Mouse (Mus musculus) limb, embryonic 13.5 days (tissue): ENCODE results near the gene Cog5. TPM values are rescaled to one million over a fixed set of nuclear protein-coding genes. Genes with fewer than 3 reads are reported as not detected.

Source experiments
- ATAC-seq: fragments of 200-750 bp; cut with Nextera tagmentation; 2 replicates; pipeline ENCODE4 v1.8.0; 2017; ENCODE audit warnings: low read depth, moderate number of reproducible peaks, moderate TSS enrichment; ENCODE audit not compliant: low FRiP score
- H3K27ac ChIP-seq: fragments of 300-500 bp; sonication (generic); 2 replicates; pipeline ENCODE4 v1.5.1; 2015; ENCODE audit warnings: inconsistent platforms, mild to moderate bottlenecking, moderate library complexity
- H3K27me3 ChIP-seq: fragments of 300-500 bp; sonication (generic); 2 replicates; pipeline ENCODE4 v1.6.1; 2015; ENCODE audit warnings: mild to moderate bottlenecking, inconsistent platforms
- H3K36me3 ChIP-seq: fragments of 300-500 bp; sonication (generic); 2 replicates; pipeline ENCODE4 v1.6.1; 2015; ENCODE audit warnings: inconsistent platforms, mild to moderate bottlenecking, moderate library complexity
- H3K4me1 ChIP-seq: fragments of 300-500 bp; sonication (generic); 2 replicates; pipeline ENCODE4 v1.6.1; 2015; ENCODE audit warnings: inconsistent platforms
- H3K4me2 ChIP-seq: fragments of 300-500 bp; sonication (generic); replicated peaks from 2 replicates; pipeline ENCODE4 v1.6.1; 2015; ENCODE audit warnings: inconsistent platforms, mild to moderate bottlenecking, moderate library complexity
- H3K4me3 ChIP-seq: fragments of 300-500 bp; sonication (generic); 2 replicates; pipeline ENCODE4 v1.5.1; 2015; ENCODE audit warnings: moderate library complexity, mild to moderate bottlenecking, inconsistent platforms
- H3K9ac ChIP-seq: fragments of 300-500 bp; sonication (generic); 2 replicates; pipeline ENCODE4 v1.6.1; 2015; ENCODE audit warnings: mild to moderate bottlenecking, inconsistent platforms
- H3K9me3 ChIP-seq: fragments of 300-500 bp; sonication (generic); 2 replicates; pipeline ENCODE4 v1.6.1; 2016; ENCODE audit warnings: inconsistent platforms
- WGBS: fragments of 180-500 bp; shearing (Covaris S2); methylation state at CpG from one replicate; pipeline ENCODE4 v1.1.7; 2015; 5-methylcytosine and 5-hydroxymethylcytosine counted together
- polyA plus RNA-seq: library from polyadenylated mRNA; unstranded; fragments of >200 nt; fragmentation: Nextera tagmentation; extraction: Ambion mirVana; gene quantifications from 2 replicates; pipeline ENCODE4 v1.2.1, GENCODE M21; 2015

Gene Cog5
- polyA plus RNA-seq, 1 experiment from 2014 or later: 36.1 TPM

GRCm38 (mm10) chr12:31949193-31949741 is 294.6 kb downstream of the Cog5 start:
- WGBS: under 1% methylated on average over 45 of the region's 58 CpGs

GRCm38 (mm10) chr12:31949759-31950658 is 295.3 kb downstream of the Cog5 start, which contains the start of gene Hbp1:
Hbp1 (minus strand) TSS chr12:31950535.
- WGBS: 0% methylated on average over 49 of the region's 71 CpGs
- H3K27ac ChIP-seq: peak within 1 kb of the TSS; percentile 99
- H3K36me3 ChIP-seq: no peaks in the 10 kb centered on the region
- peak within 1 kb of the TSS; percentile 82 for H3K4me3 ChIP-seq
- peak; percentile 96 for ATAC-seq
- H3K9me3 ChIP-seq: no peaks in the 10 kb centered on the region
- H3K4me1 ChIP-seq: peaks cover 9% of the 10 kb centered on the region; the same call in 1 of the 2 replicates
- H3K9ac ChIP-seq: peak within 1 kb of the TSS; percentile 93
- H3K27me3 ChIP-seq: no peaks in the 10 kb centered on the region
- H3K4me2 ChIP-seq: peak within 1 kb of the TSS; percentile 70

More at GRCm38 (mm10) chr12:31949193-31949741, 294.6 kb downstream of the Cog5 start:
- peak overlapping the region; percentile 93 for H3K9ac ChIP-seq
- H3K4me1 ChIP-seq: peaks cover 9% of the 10 kb centered on the region; the same call in 1 of the 2 replicates
- peak overlapping the region; percentile 70 for H3K4me2 ChIP-seq
- H3K27me3 ChIP-seq: no peaks in the 10 kb centered on the region
- ATAC-seq: peak; percentile 66
- H3K9me3 ChIP-seq: no peaks in the 10 kb centered on the region
- H3K4me3 ChIP-seq: peak overlapping the region; percentile 82
- H3K27ac ChIP-seq: peak overlapping the region; percentile 99
- no peaks in the 10 kb centered on the region for H3K36me3 ChIP-seq

GRCm38 (mm10) chr12:31950659-31951031 is 296.0 kb downstream of the Cog5 start:
- Histone ChIP-seq H3K9me3 (no peaks in the 10 kb centered on the region), H3K4me3 (peak overlapping the region; percentile 53), H3K27ac (peak overlapping the region; percentile 34; the same call in 1 of the 2 replicates), H3K27me3 (no peaks in the 10 kb centered on the region), H3K4me2 (peak overlapping the region; percentile 69), H3K4me1 (peaks cover 9% of the 10 kb centered on the region; the same call in 1 of the 2 replicates), H3K36me3 (no peaks in the 10 kb centered on the region), H3K9ac (peak overlapping the region; percentile 63; the same call in 1 of the 2 replicates)
- WGBS: 5% methylated on average over 9 of the region's 9 CpGs
- ATAC-seq: no peak

GRCm38 (mm10) chr12:31955843-31956242 is 301.2 kb downstream of the Cog5 start:
- Histone ChIP-seq H3K4me3 (no peak overlapping the region), H3K4me2 (no peak overlapping the region), H3K27ac (no peak overlapping the region), H3K9me3 (no peaks in the 10 kb centered on the region), H3K27me3 (no peaks in the 10 kb centered on the region), H3K36me3 (no peaks in the 10 kb centered on the region), H3K9ac (no peak overlapping the region), H3K4me1 (peaks cover 4% of the 10 kb centered on the region; the same call in 1 of the 2 replicates)
- ATAC-seq: no peak
- 81% methylated on average over 4 of the region's 4 CpGs for WGBS

- H3K27ac ChIP-seq: no peak overlapping the region
- no peak for ATAC-seq
- H3K27me3 ChIP-seq: no peaks in the 10 kb centered on the region
- 79% methylated on average over 6 of the region's 6 CpGs for whole genome bisulfite sequencing
- no peak overlapping the region for H3K9ac ChIP-seq
- H3K4me1 ChIP-seq: peaks cover 12% of the 10 kb centered on the region; the same call in 1 of the 2 replicates
- H3K36me3 ChIP-seq: no peaks in the 10 kb centered on the region
- H3K9me3 ChIP-seq: no peaks in the 10 kb centered on the region
- H3K4me3 ChIP-seq: no peak overlapping the region
- H3K4me2 ChIP-seq: no peak overlapping the region
These were observed 309.4 kb downstream of the Cog5 start for GRCm38 (mm10) chr12:31964074-31964473.

GRCm38 (mm10) chr12:31965517-31966212 is 311.0 kb downstream of the Cog5 start:
- H3K9me3 ChIP-seq: no peaks in the 10 kb centered on the region
- H3K9ac ChIP-seq: no peak overlapping the region
- no peak overlapping the region for H3K4me3 ChIP-seq
- no peaks in the 10 kb centered on the region for H3K36me3 ChIP-seq
- no peak for ATAC-seq
- H3K27me3 ChIP-seq: no peaks in the 10 kb centered on the region
- no peak overlapping the region for H3K27ac ChIP-seq
- H3K4me2 ChIP-seq: no peak overlapping the region
- 64% methylated on average over 12 of the region's 12 CpGs for WGBS
- H3K4me1 ChIP-seq: peaks cover 12% of the 10 kb centered on the region; the same call in 1 of the 2 replicates

- H3K4me3 ChIP-seq: no peak overlapping the region
- peaks cover 12% of the 10 kb centered on the region; the same call in 1 of the 2 replicates for H3K4me1 ChIP-seq
- WGBS: 83% methylated on average over 4 of the region's 4 CpGs
- no peaks in the 10 kb centered on the region for H3K27me3 ChIP-seq
- H3K9me3 ChIP-seq: no peaks in the 10 kb centered on the region
- H3K4me2 ChIP-seq: no peak overlapping the region
- H3K27ac ChIP-seq: no peak overlapping the region
- H3K36me3 ChIP-seq: no peaks in the 10 kb centered on the region; the same call in 1 of the 2 replicates
- ATAC-seq: no peak
- no peak overlapping the region for H3K9ac ChIP-seq
These were observed 311.7 kb downstream of the Cog5 start for GRCm38 (mm10) chr12:31966405-31966804.

GRCm38 (mm10) chr12:31967536-31967935 is 312.9 kb downstream of the Cog5 start:
- Histone ChIP-seq H3K36me3 (no peaks in the 10 kb centered on the region; the same call in 1 of the 2 replicates), H3K4me3 (no peak overlapping the region), H3K27ac (no peak overlapping the region), H3K4me1 (peaks cover 12% of the 10 kb centered on the region), H3K27me3 (no peaks in the 10 kb centered on the region), H3K9me3 (no peaks in the 10 kb centered on the region), H3K9ac (no peak overlapping the region), H3K4me2 (no peak overlapping the region)
- WGBS: 5% methylated on average over 2 of the region's 2 CpGs
- peak; percentile 54; the same call in 1 of the 2 replicates for ATAC-seq

GRCm38 (mm10) chr12:31969111-31969510 is 314.4 kb downstream of the Cog5 start:
- H3K9ac ChIP-seq: no peak overlapping the region
- no peak overlapping the region for H3K27ac ChIP-seq
- H3K4me2 ChIP-seq: no peak overlapping the region
- H3K27me3 ChIP-seq: no peaks in the 10 kb centered on the region
- no peaks in the 10 kb centered on the region for H3K9me3 ChIP-seq
- H3K4me1 ChIP-seq: peaks cover 12% of the 10 kb centered on the region
- no peak overlapping the region for H3K4me3 ChIP-seq
- H3K36me3 ChIP-seq: no peaks in the 10 kb centered on the region; the same call in 1 of the 2 replicates
- WGBS: 24% methylated on average over 1 of the region's 1 CpGs
- ATAC-seq: no peak

- Histone ChIP-seq H3K27ac (no peak overlapping the region), H3K9ac (no peak overlapping the region), H3K4me2 (no peak overlapping the region), H3K27me3 (no peaks in the 10 kb centered on the region), H3K4me1 (no peaks in the 10 kb centered on the region; the same call in 1 of the 2 replicates), H3K4me3 (no peak overlapping the region), H3K36me3 (no peaks in the 10 kb centered on the region; the same call in 1 of the 2 replicates), H3K9me3 (no peaks in the 10 kb centered on the region)
- WGBS: 81% methylated on average over 8 of the region's 8 CpGs
- no peak for ATAC-seq
These were observed 316.9 kb downstream of the Cog5 start for GRCm38 (mm10) chr12:31971547-31971946.

GRCm38 (mm10) chr12:31973473-31974172 is 319.0 kb downstream of the Cog5 start:
- Histone ChIP-seq H3K9me3 (no peaks in the 10 kb centered on the region), H3K4me2 (no peak overlapping the region), H3K9ac (no peak overlapping the region), H3K27ac (no peak overlapping the region), H3K4me1 (no peaks in the 10 kb centered on the region; the same call in 1 of the 2 replicates), H3K36me3 (no peaks in the 10 kb centered on the region; the same call in 1 of the 2 replicates), H3K27me3 (no peaks in the 10 kb centered on the region), H3K4me3 (no peak overlapping the region)
- WGBS: 44% methylated on average over 13 of the region's 13 CpGs
- peak; percentile 87 for ATAC-seq
